Mouse (Mus musculus) kidney, postnatal 36 days (tissue): Measurements from ENCODE around the gene Gm7102.
"Not testable (repeated sequence)": the region's sequence is repeated elsewhere in the genome, so short reads cannot be mapped to it uniquely, and the experiment has no call there.

Experiments
- DNase-seq, 2 experiments: peaks; one replicate each; pipeline ENCODE4 v3.0.0; 2021 to 2022; ENCODE audit warnings: mixed read lengths in 2 of 2

Gene Gm7102

GRCm38 (mm10) chr19:61175756-61176324 lies at the start of gene Gm7102:
Gene Gm7102, minus strand, starts transcription at chr19:61176309.
- peak in 1 of 2 experiments; percentile 15 for DNase-seq

GRCm38 (mm10) chr19:61224678-61225525 lies 48.8 kb upstream of the Gm7102 start:
- peak in 1 of 2 experiments; percentile 4 for DNase-seq

GRCm38 (mm10) chr19:61223706-61224328 lies 47.7 kb upstream of the Gm7102 start:
- DNase-seq = peak in 1 of 2 experiments; percentile 27

- DNase-seq = not testable (repeated sequence)
These were observed 31.4 kb upstream of the Gm7102 start for GRCm38 (mm10) chr19:61207506-61207905.

GRCm38 (mm10) chr19:61199836-61200235 lies 23.7 kb upstream of the Gm7102 start:
- DNase-seq = peak; percentile 1 to 50

- DNase-seq = peak; percentile 87 to 95
These were observed 23.2 kb upstream of the Gm7102 start for GRCm38 (mm10) chr19:61199316-61199715.

- not testable (repeated sequence) for DNase-seq
These were observed 7.5 kb upstream of the Gm7102 start, which contains the start of gene Gm6020 for GRCm38 (mm10) chr19:61183590-61183989. Gene Gm6020, plus strand, starts transcription at chr19:61183890.

- DNase-seq = peak; percentile 17 to 28
These were observed 24.2 kb downstream of the Gm7102 start for GRCm38 (mm10) chr19:61151701-61152420.

GRCm38 (mm10) chr19:61151372-61151700 lies 24.8 kb downstream of the Gm7102 start:
- DNase-seq = peak; percentile 28 to 67

- no peak for DNase-seq
These were observed 34.8 kb downstream of the Gm7102 start for GRCm38 (mm10) chr19:61141299-61141698.

GRCm38 (mm10) chr19:61140342-61141206 lies 35.5 kb downstream of the Gm7102 start, which contains the start of gene Zfp950:
Gene Zfp950, minus strand, starts transcription at chr19:61140840.
- DNase-seq = peak; percentile 86 to 95

GRCm38 (mm10) chr19:61138655-61139054 lies 37.5 kb downstream of the Gm7102 start:
- DNase-seq = peak in 1 of 2 experiments; percentile 10

- DNase-seq = no peak
These were observed 45.0 kb downstream of the Gm7102 start for GRCm38 (mm10) chr19:61131096-61131495.
